ENCODE assay signal across 28 mouse cellular contexts in genomic region chr10:42511184-42512135, GRCm38 (mm10). TPM values are rescaled to one million over a fixed set of nuclear protein-coding genes. Genes with fewer than 3 reads are reported as not detected.
DNase-seq lines count a peak whose midpoint lies in the region; ATAC-seq and TF ChIP-seq lines count a peak whose summit lies in the region.
"Had no signal": no experiment of that assay in that cellular context is flagged by ENCODE, and none has a peak within 500 bp of the region (broad histone marks: within the 10 kb centered on the region; RNA-seq: fewer than 3 reads in every experiment).

No protein-coding gene starts in this region.

- peaks cover 25 to 35% of the 10 kb centered on the region in 2 experiments for H3K36me3 ChIP-seq in MEL (ENCODE audit: control insufficient read depth in 1 of 2, insufficient read depth in 2 of 2, low read length in 2 of 2)
- peaks cover 60% of the 10 kb centered on the region for H3K36me3 ChIP-seq in liver, embryonic 12.5 days
- H3K36me3 ChIP-seq in hindbrain, embryonic 11.5 days (ENCODE audit: control insufficient read depth, insufficient read depth, low read length): no peaks in the 10 kb centered on the region
- H3K36me3 ChIP-seq: hindbrain, embryonic 15.5 days had no signal

- peak; percentile 67 for DNase-seq in MEL (ENCODE audit: low read depth, low spot score)
- no peak for DNase-seq in adrenal gland, adult (ENCODE audit: inconsistent age in 2 of 2, low spot score in 1 of 2)
- no peak for DNase-seq in frontal cortex, postnatal 25 days (ENCODE audit: low spot score in 2 of 2)
- DNase-seq in hindbrain, embryonic 11.5 days (ENCODE audit: low spot score): no peak
- DNase-seq: adrenal gland, adult 8-10 months; cerebellum, adult 8-10 months; cerebellum, postnatal 36 days; gastrocnemius, postnatal 25 days; heart, adult 18-20 months; heart, postnatal 14 days; kidney, adult 9 months; kidney, postnatal 25 days; lung, postnatal 36 days; right cerebral cortex, adult 18-20 months; right cerebral cortex, postnatal 4 days had no signal

- H3K9ac ChIP-seq in MEL (ENCODE audit: control insufficient read depth, low read depth, low read length, poor library complexity, severe bottlenecking): no peak overlapping the region
- peak overlapping the region; percentile 43 for H3K9ac ChIP-seq in liver, embryonic 12.5 days
- no peak overlapping the region for H3K9ac ChIP-seq in hindbrain, embryonic 11.5 days (ENCODE audit: low read depth, low read length)
- H3K9ac ChIP-seq: heart, embryonic 12.5 days; hindbrain, embryonic 15.5 days; intestine, embryonic 15.5 days; limb, embryonic 13.5 days; lung, embryonic 15.5 days had no signal

- H3K4me2 ChIP-seq in liver, embryonic 12.5 days: peak overlapping the region; percentile 55
- no peak overlapping the region for H3K4me2 ChIP-seq in hindbrain, embryonic 11.5 days (replicated peaks; ENCODE audit: low read depth, low read length)
- H3K4me2 ChIP-seq: heart, embryonic 12.5 days; hindbrain, embryonic 15.5 days; intestine, embryonic 15.5 days; limb, embryonic 13.5 days; lung, embryonic 15.5 days had no signal

- H3K27me3 ChIP-seq in MEL (ENCODE audit: control insufficient read depth in 1 of 2, insufficient read depth in 2 of 2, low read length in 2 of 2): no peaks in the 10 kb centered on the region
- H3K27me3 ChIP-seq in liver, embryonic 12.5 days (replicated peaks): no peaks in the 10 kb centered on the region
- H3K27me3 ChIP-seq in hindbrain, embryonic 11.5 days (ENCODE audit: control insufficient read depth, insufficient read depth, low read length): no peaks in the 10 kb centered on the region
- H3K27me3 ChIP-seq: heart, embryonic 12.5 days; hindbrain, embryonic 15.5 days; intestine, embryonic 15.5 days; limb, embryonic 13.5 days; lung, embryonic 15.5 days had no signal

- peak; percentile 72 to 73 for TF ChIP-seq EP300 in MEL (IDR thresholded peaks at IDR 0.05; ENCODE audit: low read depth in 1 of 2, low read length in 2 of 2)

- H3K9me3 ChIP-seq in MEL (replicated peaks; ENCODE audit: insufficient read depth, low read length): no peaks in the 10 kb centered on the region
- H3K9me3 ChIP-seq in liver, embryonic 12.5 days (replicated peaks): no peaks in the 10 kb centered on the region
- H3K9me3 ChIP-seq in hindbrain, embryonic 11.5 days (ENCODE audit: control insufficient read depth, low read length): no peaks in the 10 kb centered on the region
- H3K9me3 ChIP-seq: forebrain, embryonic 10.5 days; heart, embryonic 12.5 days; hindbrain, embryonic 15.5 days; intestine, embryonic 15.5 days; limb, embryonic 13.5 days; lung, embryonic 15.5 days; midbrain, embryonic 10.5 days had no signal

- peak; percentile 65; the same call in 1 of the 2 replicates for ATAC-seq in common myeloid progenitor, adult 5-6 weeks (replicated peaks; ENCODE audit: low read depth, poor library complexity, severe bottlenecking)
- peak; percentile 91 for ATAC-seq in liver, embryonic 12.5 days
- peak; percentile 88 for ATAC-seq in megakaryocyte progenitor cell, adult 5-6 weeks (replicated peaks; ENCODE audit: poor library complexity)
- ATAC-seq in hindbrain, embryonic 11.5 days (ENCODE audit: low FRiP score): no peak
- ATAC-seq: forebrain, embryonic 16.5 days; intestine, embryonic 15.5 days; midbrain, embryonic 16.5 days had no signal

- peaks cover 52% of the 10 kb centered on the region for H3K79me2 ChIP-seq in MEL (ENCODE audit: control insufficient read depth, insufficient read depth, low read length, poor library complexity)

- WGBS in liver, embryonic 12.5 days (ENCODE audit: insufficient replicate concordance): 28% methylated on average over 6 of the region's 6 CpGs
- 93% methylated on average over 6 of the region's 6 CpGs for WGBS in hindbrain, embryonic 11.5 days

- peak overlapping the region; percentile 70 for H3K27ac ChIP-seq in MEL (ENCODE audit: control insufficient read depth, low read depth, low read length)
- peak overlapping the region; percentile 90 for H3K27ac ChIP-seq in liver, embryonic 12.5 days
- H3K27ac ChIP-seq in hindbrain, embryonic 11.5 days (ENCODE audit: low read depth, low read length): no peak overlapping the region
- H3K27ac ChIP-seq: forebrain, embryonic 10.5 days; hindbrain, embryonic 15.5 days; intestine, embryonic 15.5 days; layer of hippocampus, adult 2 months; limb, embryonic 13.5 days; lung, embryonic 15.5 days; midbrain, embryonic 10.5 days had no signal

- no peak for TF ChIP-seq RAD21 in MEL (IDR thresholded peaks at IDR 0.05; ENCODE audit: low read depth, low read length)

- H3K4me3 ChIP-seq in MEL (ENCODE audit: control insufficient read depth in 1 of 2, insufficient read depth in 1 of 2, low read depth in 2 of 2, low read length in 2 of 2): no peak overlapping the region
- H3K4me3 ChIP-seq in liver, embryonic 12.5 days: no peak overlapping the region
- no peak overlapping the region for H3K4me3 ChIP-seq in hindbrain, embryonic 11.5 days (ENCODE audit: low read depth, low read length)
- H3K4me3 ChIP-seq: forebrain, embryonic 10.5 days; heart, embryonic 12.5 days; hindbrain, embryonic 15.5 days; intestine, embryonic 15.5 days; layer of hippocampus, adult 2 months; limb, embryonic 13.5 days; lung, embryonic 15.5 days; midbrain, embryonic 10.5 days had no signal

- TF ChIP-seq POLR2A in MEL (IDR thresholded peaks at IDR 0.05; ENCODE audit: control insufficient read depth in 1 of 2, insufficient read depth in 1 of 2, low read depth in 1 of 2, low read length in 2 of 2, poor library complexity in 1 of 2): no peak

- H3K4me1 ChIP-seq in MEL (ENCODE audit: control insufficient read depth in 1 of 2, insufficient read depth in 2 of 2, low read length in 2 of 2): peaks cover 11 to 23% of the 10 kb centered on the region in 2 experiments
- H3K4me1 ChIP-seq in liver, embryonic 12.5 days: peaks cover 86% of the 10 kb centered on the region
- H3K4me1 ChIP-seq in hindbrain, embryonic 11.5 days (replicated peaks; ENCODE audit: control insufficient read depth, insufficient read depth, low read length): no peaks in the 10 kb centered on the region
- H3K4me1 ChIP-seq: forebrain, embryonic 10.5 days; hindbrain, embryonic 15.5 days; intestine, embryonic 15.5 days; limb, embryonic 13.5 days; lung, embryonic 15.5 days; midbrain, embryonic 10.5 days had no signal

- no peak for TF ChIP-seq CTCF in MEL (IDR thresholded peaks at IDR 0.05 in 2 of 3, conservative IDR thresholded peaks at IDR 0.05 in 1 of 3; ENCODE audit: control insufficient read depth in 1 of 3, insufficient read depth in 1 of 3, low read depth in 2 of 3, low read length in 3 of 3, poor library complexity in 1 of 3, severe bottlenecking in 1 of 3)

TF ChIP-seq in MEL, 35 proteins besides CTCF, POLR2A, EP300 and RAD21 (continues in another document):
- TF ChIP-seq USF1 (IDR thresholded peaks at IDR 0.05; ENCODE audit: low read depth, low read length) (no peak), UBTF (IDR thresholded peaks at IDR 0.05; ENCODE audit: borderline replicate concordance, insufficient read depth, low read depth, low read length) (no peak), GATA1 (IDR thresholded peaks at IDR 0.05; ENCODE audit: low read depth, low read length) (peak; percentile 65; the same call in 1 of the 2 replicates), MYB (IDR thresholded peaks at IDR 0.05; ENCODE audit: low read depth, low read length) (0 out of 2 replicates have a peak, but pooled peaks have one; percentile 18), CHD1 (IDR thresholded peaks at IDR 0.05; ENCODE audit: low read depth, low read length) (no peak), ZNF384 (IDR thresholded peaks at IDR 0.05; ENCODE audit: low read depth, low read length) (peak; percentile 18; the same call in 1 of the 2 replicates), SIN3A (IDR thresholded peaks at IDR 0.05; ENCODE audit: low read length) (no peak), GABPA (IDR thresholded peaks at IDR 0.05; ENCODE audit: low read depth, low read length) (no peak), ZC3H11A (IDR thresholded peaks at IDR 0.05; ENCODE audit: low read depth, low read length) (no peak), MAFK (IDR thresholded peaks at IDR 0.05; ENCODE audit: borderline replicate concordance, low read depth, low read length) (no peak), KAT2A (conservative IDR thresholded peaks at IDR 0.05; ENCODE audit: low read depth, low read length) (no peak), POLR2AphosphoS2 (IDR thresholded peaks at IDR 0.05; ENCODE audit: low read length) (no peak), CHD2 (IDR thresholded peaks at IDR 0.05; ENCODE audit: low read length) (no peak), BHLHE40 (IDR thresholded peaks at IDR 0.05; ENCODE audit: borderline replicate concordance, low read depth, low read length) (no peak), SMC3 (IDR thresholded peaks at IDR 0.05; ENCODE audit: low read depth, low read length) (no peak), ELF1 (IDR thresholded peaks at IDR 0.05; ENCODE audit: low read depth, low read length) (no peak), TAL1 (IDR thresholded peaks at IDR 0.05; ENCODE audit: low read length) (peak; percentile 34; the same call in 1 of the 2 replicates), TCF12 (IDR thresholded peaks at IDR 0.05; ENCODE audit: low read depth, low read length) (peak; percentile 37; the same call in 1 of the 2 replicates), RCOR1 (IDR thresholded peaks at IDR 0.05; ENCODE audit: low read depth, low read length) (0 out of 2 replicates have a peak, but pooled peaks have one; percentile 21), ETS1 (IDR thresholded peaks at IDR 0.05; ENCODE audit: low read depth, low read length) (peak; percentile 61)

RNA-seq across cellular contexts. Expression of gene Snx3, which starts 9.6 kb away (rescaled TPM):
- total RNA-seq in MEL (2012; rRNA removed): 107 TPM in 2 replicates
- 100 to 1,000 TPM in 1 of 2 experiments, not detected in 1; 320 TPM for polyA plus RNA-seq in MEL (2012; ENCODE audit: insufficient read depth in 1 of 2, insufficient read length in 2 of 2, low read depth in 1 of 2, low replicate concordance in 2 of 2, missing spikeins in 1 of 2)
- total RNA-seq in common myeloid progenitor, adult 5-6 weeks (2017): 94.6 and 119 TPM in 2 replicates
- 291 and 307 TPM in 2 replicates for polyA plus RNA-seq in liver, embryonic 12.5 days (2016; fragmentation: Nextera tagmentation; extraction: Ambion mirVana)
- 274 and 286 TPM in 2 replicates for total RNA-seq in megakaryocyte progenitor cell, adult 5-6 weeks (2015)
- total RNA-seq in megakaryocyte progenitor cell, adult 5-6 weeks (2017): 104 and 114 TPM in 2 replicates
- polyA plus RNA-seq in hindbrain, embryonic 11.5 days (2014; fragmentation: Nextera tagmentation; extraction: Ambion mirVana): 227 and 238 TPM in 2 replicates

RNA-seq across cellular contexts. Expression of gene Afg1l, which starts 33.1 kb away (rescaled TPM):
- total RNA-seq in MEL (2012; rRNA removed): 2.8 and 3.4 TPM in 2 replicates
- polyA plus RNA-seq in MEL (2012; ENCODE audit: insufficient read depth in 1 of 2, insufficient read length in 2 of 2, low read depth in 1 of 2, low replicate concordance in 2 of 2, missing spikeins in 1 of 2): 1 to 10 TPM in 1 of 2 experiments, not detected in 1; 3.7 TPM
- 4.9 and 5.5 TPM in 2 replicates for total RNA-seq in common myeloid progenitor, adult 5-6 weeks (2017)
- polyA plus RNA-seq in liver, embryonic 12.5 days (2016; fragmentation: Nextera tagmentation; extraction: Ambion mirVana): 3.2 and 3.3 TPM in 2 replicates
- total RNA-seq in megakaryocyte progenitor cell, adult 5-6 weeks (2015): 2.1 and 3.1 TPM in 2 replicates
- total RNA-seq in megakaryocyte progenitor cell, adult 5-6 weeks (2017): 3.0 and 5.7 TPM in 2 replicates
- 5.1 and 6.2 TPM in 2 replicates for polyA plus RNA-seq in hindbrain, embryonic 11.5 days (2014; fragmentation: Nextera tagmentation; extraction: Ambion mirVana)
